Mouse (Mus musculus): ENCODE data around the gene Ephx4. TPM values are rescaled to one million over a fixed set of nuclear protein-coding genes. Genes with fewer than 3 reads are reported as not detected.
"Not testable (repeated sequence)": the region's sequence is repeated elsewhere in the genome, so short reads cannot be mapped to it uniquely, and the experiment has no call there.

Ephx4 gene
- polyA plus RNA-seq (2012; ENCODE audit: insufficient read depth, insufficient read length, low replicate concordance, missing spikeins), result not detected in 2 replicates

- H3K4me1 ChIP-seq (ENCODE audit: control insufficient read depth, insufficient read depth, low read length), result peaks cover 12% of the 10 kb centered on the region; the same call in 1 of the 2 replicates
- peak within 1 kb of the TSS; percentile 65 for H3K4me3 ChIP-seq (ENCODE audit: insufficient read depth, low read depth, low read length)
- 31% methylated on average over 5 of the region's 5 CpGs for WGBS
- TF ChIP-seq POLR2A (IDR thresholded peaks at IDR 0.05; ENCODE audit: insufficient read depth, low read depth, low read length) (no peak), CTCF (IDR thresholded peaks at IDR 0.05; ENCODE audit: insufficient read depth, low read depth, low read length) (no peak)
- H3K27ac ChIP-seq (ENCODE audit: insufficient read depth, low read depth, low read length), result no peak within 1 kb of the TSS
Measured at GRCm38 (mm10) chr5:107402436-107402835, at the start of gene Ephx4. Gene Ephx4, plus strand, starts transcription at chr5:107402736.

- H3K27ac ChIP-seq (ENCODE audit: insufficient read depth, low read depth, low read length), result no peak overlapping the region
- no peak overlapping the region for H3K4me3 ChIP-seq (ENCODE audit: insufficient read depth, low read depth, low read length)
- TF ChIP-seq POLR2A (IDR thresholded peaks at IDR 0.05; ENCODE audit: insufficient read depth, low read depth, low read length) (no peak), CTCF (IDR thresholded peaks at IDR 0.05; ENCODE audit: insufficient read depth, low read depth, low read length) (no peak)
- 52% methylated on average over 3 of the region's 3 CpGs for WGBS
- peaks cover 2% of the 10 kb centered on the region; the same call in 1 of the 2 replicates for H3K4me1 ChIP-seq (ENCODE audit: control insufficient read depth, insufficient read depth, low read length)
Measured at GRCm38 (mm10) chr5:107353981-107354380, 48.6 kb upstream of the Ephx4 start.

DNA sequence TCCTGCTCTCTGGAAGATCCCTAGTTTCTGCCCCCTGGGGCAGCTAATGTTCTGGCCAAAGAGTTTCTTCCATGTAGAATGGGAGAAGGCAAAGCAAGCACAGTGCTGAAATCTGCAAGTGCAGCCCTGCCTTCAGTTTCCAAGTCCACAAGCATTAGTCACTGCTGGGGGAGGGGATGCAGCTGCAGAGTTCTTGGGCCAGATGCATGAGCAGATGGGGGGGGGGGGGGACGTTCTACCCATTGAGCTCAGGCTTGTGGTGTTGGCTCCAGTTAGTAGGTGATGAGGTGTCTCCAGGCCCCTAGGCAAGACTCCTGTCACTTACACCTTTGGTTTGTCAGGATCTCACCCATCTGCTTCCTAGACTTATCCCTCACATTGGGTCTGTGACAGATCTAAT, 46.7 kb upstream of the Ephx4 start:
- TF ChIP-seq POLR2A (IDR thresholded peaks at IDR 0.05; ENCODE audit: insufficient read depth, low read depth, low read length), result no peak
- no peak for TF ChIP-seq CTCF (IDR thresholded peaks at IDR 0.05; ENCODE audit: insufficient read depth, low read depth, low read length)
- no peak overlapping the region for H3K27ac ChIP-seq (ENCODE audit: insufficient read depth, low read depth, low read length)
- 10% methylated on average over 1 of the region's 1 CpGs for WGBS

GRCm38 (mm10) chr5:107357723-107358122, 44.8 kb upstream of the Ephx4 start:
- no peak overlapping the region for H3K27ac ChIP-seq (ENCODE audit: insufficient read depth, low read depth, low read length)
- TF ChIP-seq CTCF (IDR thresholded peaks at IDR 0.05; ENCODE audit: insufficient read depth, low read depth, low read length) (no peak), POLR2A (IDR thresholded peaks at IDR 0.05; ENCODE audit: insufficient read depth, low read depth, low read length) (no peak)
- H3K4me1 ChIP-seq (ENCODE audit: control insufficient read depth, insufficient read depth, low read length), result peaks cover 4% of the 10 kb centered on the region
- H3K4me3 ChIP-seq (ENCODE audit: insufficient read depth, low read depth, low read length), result no peak overlapping the region
- 92% methylated on average over 8 of the region's 8 CpGs for WGBS

More for the DNA sequence above, 46.7 kb upstream of the Ephx4 start:
- H3K4me1 ChIP-seq (ENCODE audit: control insufficient read depth, insufficient read depth, low read length), result peaks cover 2% of the 10 kb centered on the region; the same call in 1 of the 2 replicates
- no peak overlapping the region for H3K4me3 ChIP-seq (ENCODE audit: insufficient read depth, low read depth, low read length)

DNA sequence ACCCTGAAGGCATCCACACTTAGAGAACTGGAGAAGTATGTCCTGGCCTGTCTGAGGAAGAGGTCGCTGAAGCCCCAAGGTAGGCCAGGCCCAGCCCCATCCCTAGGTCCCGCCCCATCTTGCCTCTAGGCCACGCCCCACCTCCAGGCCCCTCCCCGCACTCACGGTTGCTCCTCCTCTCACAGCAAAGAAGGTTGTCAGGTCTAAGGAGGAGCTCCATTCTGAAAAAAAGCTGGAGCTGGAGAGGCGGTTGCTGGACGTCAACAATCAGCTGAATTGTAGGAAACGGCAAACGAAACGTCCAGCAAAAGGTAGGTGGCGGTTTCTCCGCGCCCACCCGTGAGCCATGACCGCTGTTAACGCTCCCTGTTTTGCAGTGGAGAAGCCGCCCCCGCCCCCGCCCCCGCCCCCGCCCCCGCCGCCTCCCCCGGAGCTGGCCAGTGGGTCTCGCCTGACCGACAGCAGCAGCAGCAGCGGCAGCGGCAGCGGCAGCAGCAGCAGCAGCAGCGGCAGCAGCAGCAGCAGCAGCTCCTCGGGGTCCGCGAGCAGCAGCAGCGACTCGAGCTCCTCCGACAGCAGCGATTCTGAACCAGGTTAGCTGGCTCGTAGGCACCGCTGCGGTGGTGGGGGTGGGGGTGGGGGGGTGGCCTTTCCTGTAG, 43.0 kb upstream of the Ephx4 start:
- TF ChIP-seq POLR2A (IDR thresholded peaks at IDR 0.05; ENCODE audit: insufficient read depth, low read depth, low read length), result no peak
- TF ChIP-seq CTCF (IDR thresholded peaks at IDR 0.05; ENCODE audit: insufficient read depth, low read depth, low read length), result no peak
- peaks cover 4% of the 10 kb centered on the region for H3K4me1 ChIP-seq (ENCODE audit: control insufficient read depth, insufficient read depth, low read length)
- peak overlapping the region; percentile 78 for H3K4me3 ChIP-seq (ENCODE audit: insufficient read depth, low read depth, low read length)
- WGBS, result under 1% methylated on average over 40 of the region's 40 CpGs
- no peak overlapping the region for H3K27ac ChIP-seq (ENCODE audit: insufficient read depth, low read depth, low read length)

- peak overlapping the region; percentile 78; the same call in 1 of the 2 replicates for H3K4me3 ChIP-seq (ENCODE audit: insufficient read depth, low read depth, low read length)
- peaks cover 4% of the 10 kb centered on the region for H3K4me1 ChIP-seq (ENCODE audit: control insufficient read depth, insufficient read depth, low read length)
- no peak overlapping the region for H3K27ac ChIP-seq (ENCODE audit: insufficient read depth, low read depth, low read length)
- TF ChIP-seq CTCF (IDR thresholded peaks at IDR 0.05; ENCODE audit: insufficient read depth, low read depth, low read length), result no peak
- WGBS, result 27% methylated on average over 9 of the region's 9 CpGs
Measured at GRCm38 (mm10) chr5:107360054-107360730, 42.3 kb upstream of the Ephx4 start.

- Histone ChIP-seq H3K4me1 (ENCODE audit: control insufficient read depth, insufficient read depth, low read length) (no peaks in the 10 kb centered on the region), H3K4me3 (ENCODE audit: insufficient read depth, low read depth, low read length) (no peak overlapping the region), H3K27ac (ENCODE audit: insufficient read depth, low read depth, low read length) (no peak overlapping the region)
- TF ChIP-seq CTCF (IDR thresholded peaks at IDR 0.05; ENCODE audit: insufficient read depth, low read depth, low read length) (no peak), POLR2A (IDR thresholded peaks at IDR 0.05; ENCODE audit: insufficient read depth, low read depth, low read length) (no peak)
- 66% methylated on average over 3 of the region's 3 CpGs for WGBS
Measured at GRCm38 (mm10) chr5:107370040-107370439, 32.5 kb upstream of the Ephx4 start.

DNA sequence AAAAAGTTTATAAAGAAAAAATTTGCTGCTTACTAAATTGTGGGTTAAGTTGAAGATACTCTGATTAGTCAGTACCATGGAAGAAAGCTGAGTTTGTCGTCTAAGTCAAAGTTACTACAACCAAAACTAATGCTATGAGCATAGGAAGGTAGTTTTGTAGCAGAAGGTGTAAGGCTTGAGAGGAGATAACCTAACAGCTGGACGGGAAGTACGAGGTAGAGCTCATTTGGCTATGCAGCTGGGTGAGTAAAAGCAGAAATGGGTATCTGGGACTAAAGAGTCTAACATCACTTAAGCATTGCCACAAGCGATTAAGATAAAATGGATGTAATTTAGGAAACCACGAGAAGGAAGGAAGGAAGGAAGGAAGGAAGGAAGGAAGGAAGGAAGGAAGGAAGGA, 31.2 kb upstream of the Ephx4 start:
- H3K4me1 ChIP-seq (ENCODE audit: control insufficient read depth, insufficient read depth, low read length), result no peaks in the 10 kb centered on the region
- TF ChIP-seq POLR2A (IDR thresholded peaks at IDR 0.05; ENCODE audit: insufficient read depth, low read depth, low read length), result no peak
- no peak for TF ChIP-seq CTCF (IDR thresholded peaks at IDR 0.05; ENCODE audit: insufficient read depth, low read depth, low read length)
- WGBS, result 95% methylated on average over 5 of the region's 5 CpGs
- no peak overlapping the region for H3K27ac ChIP-seq (ENCODE audit: insufficient read depth, low read depth, low read length)
- H3K4me3 ChIP-seq (ENCODE audit: insufficient read depth, low read depth, low read length), result no peak overlapping the region

DNA sequence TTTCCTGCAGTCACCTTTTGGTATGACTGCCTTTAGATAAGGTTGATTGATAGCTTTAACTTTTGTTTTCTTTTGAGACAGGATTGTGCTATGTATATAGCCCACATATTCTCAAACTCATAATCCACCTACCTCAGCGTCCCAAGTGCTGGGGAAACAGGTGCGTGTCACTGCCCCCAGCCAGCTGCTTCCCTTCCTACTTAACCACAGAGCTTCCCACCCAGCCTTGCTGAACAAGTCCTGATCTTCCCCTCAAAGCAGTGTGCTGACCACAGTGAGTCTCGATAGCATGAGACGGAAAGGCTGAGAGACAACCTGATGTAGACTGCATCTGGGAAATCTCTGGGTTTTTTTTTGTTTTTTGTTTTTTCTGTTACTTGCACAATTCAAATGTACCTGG, 29.3 kb upstream of the Ephx4 start:
- Histone ChIP-seq H3K4me1 (ENCODE audit: control insufficient read depth, insufficient read depth, low read length) (no peaks in the 10 kb centered on the region), H3K4me3 (ENCODE audit: insufficient read depth, low read depth, low read length) (no peak overlapping the region), H3K27ac (ENCODE audit: insufficient read depth, low read depth, low read length) (no peak overlapping the region)
- TF ChIP-seq POLR2A (IDR thresholded peaks at IDR 0.05; ENCODE audit: insufficient read depth, low read depth, low read length) (no peak), CTCF (IDR thresholded peaks at IDR 0.05; ENCODE audit: insufficient read depth, low read depth, low read length) (no peak)
- 95% methylated on average over 4 of the region's 4 CpGs for WGBS

GRCm38 (mm10) chr5:107386448-107386847, 16.1 kb upstream of the Ephx4 start:
- H3K4me3 ChIP-seq (ENCODE audit: insufficient read depth, low read depth, low read length); H3K4me1 ChIP-seq (ENCODE audit: control insufficient read depth, insufficient read depth, low read length); H3K27ac ChIP-seq (ENCODE audit: insufficient read depth, low read depth, low read length): not testable (repeated sequence)

Data from olfactory bulb, adult 2 months (tissue).